Mouse (Mus musculus) G1E-ER4 (cell line): ENCODE results near the gene 2010111I01Rik. TPM values are rescaled to one million over a fixed set of nuclear protein-coding genes. Genes with fewer than 3 reads are reported as not detected.

Experiments
- GATA1 ChIP-seq: IDR thresholded peaks from one replicate; pipeline ENCODE4 v1.8.0; 2012; ENCODE audit warnings: low read length, inconsistent platforms
- polyA plus RNA-seq: library from polyadenylated mRNA; stranded (reverse); fragments of >175 nt; gene quantifications from 2 replicates; pipeline ENCODE4 v1.2.3, GENCODE M21; 2012

Gene 2010111I01Rik
- polyA plus RNA-seq, 1 experiment, result 47.5 TPM

- TF ChIP-seq GATA1, result no peak
These were observed 337.1 kb downstream of the 2010111I01Rik start for GRCm38 (mm10) chr13:63301764-63302209.

- TF ChIP-seq GATA1, result no peak
These were observed 337.7 kb downstream of the 2010111I01Rik start for GRCm38 (mm10) chr13:63302381-63302780.

GRCm38 (mm10) chr13:63304124-63304792 lies 339.6 kb downstream of the 2010111I01Rik start:
- no peak for TF ChIP-seq GATA1

- TF ChIP-seq GATA1, result no peak
These were observed 340.1 kb downstream of the 2010111I01Rik start for GRCm38 (mm10) chr13:63304799-63305159.

GRCm38 (mm10) chr13:63305160-63306011 lies 340.7 kb downstream of the 2010111I01Rik start:
- no peak for TF ChIP-seq GATA1

GRCm38 (mm10) chr13:63306768-63307167 lies 342.1 kb downstream of the 2010111I01Rik start:
- TF ChIP-seq GATA1, result no peak

- no peak for TF ChIP-seq GATA1
These were observed 344.9 kb downstream of the 2010111I01Rik start for GRCm38 (mm10) chr13:63309563-63309962.

GRCm38 (mm10) chr13:63311156-63311555 lies 346.5 kb downstream of the 2010111I01Rik start:
- TF ChIP-seq GATA1, result no peak

- no peak for TF ChIP-seq GATA1
These were observed 348.6 kb downstream of the 2010111I01Rik start for GRCm38 (mm10) chr13:63313247-63313646.

GRCm38 (mm10) chr13:63313748-63314607 lies 349.3 kb downstream of the 2010111I01Rik start:
- TF ChIP-seq GATA1, result peak; percentile 14

GRCm38 (mm10) chr13:63314608-63314920 lies 349.9 kb downstream of the 2010111I01Rik start:
- TF ChIP-seq GATA1, result no peak

GRCm38 (mm10) chr13:63315777-63316176 lies 351.1 kb downstream of the 2010111I01Rik start:
- TF ChIP-seq GATA1, result no peak

- no peak for TF ChIP-seq GATA1
These were observed 351.7 kb downstream of the 2010111I01Rik start for GRCm38 (mm10) chr13:63316407-63316806.

GRCm38 (mm10) chr13:63317681-63318104 lies 353.0 kb downstream of the 2010111I01Rik start:
- TF ChIP-seq GATA1, result no peak

- no peak for TF ChIP-seq GATA1
These were observed 355.1 kb downstream of the 2010111I01Rik start for GRCm38 (mm10) chr13:63319814-63320213.

- TF ChIP-seq GATA1, result no peak
These were observed 357.0 kb downstream of the 2010111I01Rik start for GRCm38 (mm10) chr13:63321689-63322088.

- no peak for TF ChIP-seq GATA1
These were observed 358.1 kb downstream of the 2010111I01Rik start for GRCm38 (mm10) chr13:63322756-63323155.
